Mouse (Mus musculus): Measurements from ENCODE around the gene Agap2. TPM values are rescaled to one million over a fixed set of nuclear protein-coding genes. Genes with fewer than 3 reads are reported as not detected.
A peak's percentile ranks its signal among the peaks of the same experiment; 100 is the strongest.

Gene Agap2
- polyA plus RNA-seq, 1 experiment, result 15.6 TPM

GRCm38 (mm10) chr10:127049395-127050118 lies 25.5 kb upstream of the Agap2 start:
- Histone ChIP-seq H3K4me1 (ENCODE audit: control insufficient read depth, insufficient read depth, insufficient read length, low read length) (peaks cover 10% of the 10 kb centered on the region), H3K36me3 (ENCODE audit: control insufficient read depth, insufficient read depth, low read length) (no peaks in the 10 kb centered on the region), H3K27ac (ENCODE audit: insufficient read depth, low read depth, low read length) (no peak overlapping the region), H3K27me3 (ENCODE audit: control insufficient read depth, insufficient read depth, low read length) (peaks cover 31% of the 10 kb centered on the region), H3K4me3 (ENCODE audit: low read depth, low read length) (peak overlapping the region; percentile 36)
- 3% methylated on average over 29 of the region's 29 CpGs for WGBS
- TF ChIP-seq CTCF (IDR thresholded peaks at IDR 0.05; ENCODE audit: extremely low read depth, insufficient read length, insufficient replicate concordance, low read depth, low read length), result peak; percentile 49; the same call in 1 of the 2 replicates
- no peak for TF ChIP-seq POLR2A (IDR thresholded peaks at IDR 0.05; ENCODE audit: low read depth, low read length)

GRCm38 (mm10) chr10:127050119-127050474 lies 25.0 kb upstream of the Agap2 start:
- TF ChIP-seq CTCF (IDR thresholded peaks at IDR 0.05; ENCODE audit: extremely low read depth, insufficient read length, insufficient replicate concordance, low read depth, low read length) (no peak), POLR2A (IDR thresholded peaks at IDR 0.05; ENCODE audit: low read depth, low read length) (no peak)
- WGBS, result 11% methylated on average over 10 of the region's 10 CpGs

DNA sequence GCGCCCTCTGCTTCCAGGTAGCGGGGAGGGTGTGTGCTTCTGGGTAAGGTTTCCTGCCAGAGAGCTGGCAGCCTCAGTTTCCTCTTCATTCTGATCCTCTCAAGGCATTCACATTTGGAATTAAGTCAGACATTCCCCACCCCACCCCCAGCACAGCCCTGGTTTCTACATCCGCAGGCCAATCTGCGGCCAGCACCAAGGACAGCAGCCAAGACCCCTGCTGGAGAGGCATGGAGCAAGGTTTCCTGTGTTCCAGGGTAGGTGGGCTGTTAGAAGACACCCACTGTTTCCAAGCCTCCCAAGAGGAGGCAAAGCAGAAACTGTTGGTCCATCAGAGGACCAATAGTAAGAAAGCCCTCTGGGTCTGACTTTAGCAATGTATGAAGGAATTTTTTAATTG lies 20.4 kb upstream of the Agap2 start:
- no peak overlapping the region for H3K4me3 ChIP-seq (ENCODE audit: low read depth, low read length)
- H3K36me3 ChIP-seq (ENCODE audit: control insufficient read depth, insufficient read depth, low read length), result peaks cover 6% of the 10 kb centered on the region; the same call in 1 of the 2 replicates
- H3K27me3 ChIP-seq (ENCODE audit: control insufficient read depth, insufficient read depth, low read length), result peaks cover 19% of the 10 kb centered on the region
- H3K4me1 ChIP-seq (ENCODE audit: control insufficient read depth, insufficient read depth, insufficient read length, low read length), result peaks cover 6% of the 10 kb centered on the region
- TF ChIP-seq POLR2A (IDR thresholded peaks at IDR 0.05; ENCODE audit: low read depth, low read length) (no peak), CTCF (IDR thresholded peaks at IDR 0.05; ENCODE audit: extremely low read depth, insufficient read length, insufficient replicate concordance, low read depth, low read length) (no peak)
- 84% methylated on average over 4 of the region's 4 CpGs for WGBS
- no peak overlapping the region for H3K27ac ChIP-seq (ENCODE audit: insufficient read depth, low read depth, low read length)

More at GRCm38 (mm10) chr10:127050119-127050474, 25.0 kb upstream of the Agap2 start:
- H3K27me3 ChIP-seq (ENCODE audit: control insufficient read depth, insufficient read depth, low read length), result peaks cover 31% of the 10 kb centered on the region
- no peaks in the 10 kb centered on the region for H3K36me3 ChIP-seq (ENCODE audit: control insufficient read depth, insufficient read depth, low read length)
- no peak overlapping the region for H3K27ac ChIP-seq (ENCODE audit: insufficient read depth, low read depth, low read length)
- no peak overlapping the region for H3K4me3 ChIP-seq (ENCODE audit: low read depth, low read length)
- peaks cover 10% of the 10 kb centered on the region for H3K4me1 ChIP-seq (ENCODE audit: control insufficient read depth, insufficient read depth, insufficient read length, low read length)

DNA sequence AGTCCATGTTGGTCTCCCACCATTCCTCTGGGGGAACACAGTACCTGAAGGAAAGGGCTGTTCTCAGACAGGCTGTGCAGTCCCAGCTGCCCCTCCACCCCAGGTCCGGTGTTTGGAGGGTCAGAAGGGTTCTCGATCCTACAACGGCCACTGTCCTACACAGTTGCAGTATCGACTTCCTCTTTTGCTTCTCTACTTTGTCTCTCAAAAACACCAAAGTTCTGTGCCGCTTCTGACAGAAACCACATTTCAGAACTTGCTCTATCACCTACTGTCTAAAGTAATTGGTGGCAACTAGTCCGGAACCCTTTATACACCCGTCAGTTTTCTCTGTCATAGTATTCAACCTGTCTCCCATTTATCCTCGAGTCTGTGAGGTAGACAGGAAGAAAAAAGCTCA lies 19.7 kb upstream of the Agap2 start:
- H3K27me3 ChIP-seq (ENCODE audit: control insufficient read depth, insufficient read depth, low read length), result peaks cover 16% of the 10 kb centered on the region
- H3K4me1 ChIP-seq (ENCODE audit: control insufficient read depth, insufficient read depth, insufficient read length, low read length), result peaks cover 4% of the 10 kb centered on the region; the same call in 1 of the 2 replicates
- no peak overlapping the region for H3K27ac ChIP-seq (ENCODE audit: insufficient read depth, low read depth, low read length)
- WGBS, result 78% methylated on average over 8 of the region's 8 CpGs
- no peak overlapping the region for H3K4me3 ChIP-seq (ENCODE audit: low read depth, low read length)
- peaks cover 6% of the 10 kb centered on the region; the same call in 1 of the 2 replicates for H3K36me3 ChIP-seq (ENCODE audit: control insufficient read depth, insufficient read depth, low read length)
- TF ChIP-seq CTCF (IDR thresholded peaks at IDR 0.05; ENCODE audit: extremely low read depth, insufficient read length, insufficient replicate concordance, low read depth, low read length), result no peak
- no peak for TF ChIP-seq POLR2A (IDR thresholded peaks at IDR 0.05; ENCODE audit: low read depth, low read length)

GRCm38 (mm10) chr10:127056490-127056889 lies 18.6 kb upstream of the Agap2 start:
- no peak for TF ChIP-seq POLR2A (IDR thresholded peaks at IDR 0.05; ENCODE audit: low read depth, low read length)
- TF ChIP-seq CTCF (IDR thresholded peaks at IDR 0.05; ENCODE audit: extremely low read depth, insufficient read length, insufficient replicate concordance, low read depth, low read length), result no peak
- 92% methylated on average over 20 of the region's 20 CpGs for WGBS
- peaks cover 4% of the 10 kb centered on the region; the same call in 1 of the 2 replicates for H3K4me1 ChIP-seq (ENCODE audit: control insufficient read depth, insufficient read depth, insufficient read length, low read length)

GRCm38 (mm10) chr10:127058161-127058560 lies 16.9 kb upstream of the Agap2 start:
- 2% methylated on average over 9 of the region's 9 CpGs for WGBS
- TF ChIP-seq CTCF (IDR thresholded peaks at IDR 0.05; ENCODE audit: extremely low read depth, insufficient read length, insufficient replicate concordance, low read depth, low read length) (peak; percentile 95), POLR2A (IDR thresholded peaks at IDR 0.05; ENCODE audit: low read depth, low read length) (peak; percentile 29; the same call in 1 of the 2 replicates)
- Histone ChIP-seq H3K4me3 (ENCODE audit: low read depth, low read length) (no peak overlapping the region), H3K4me1 (ENCODE audit: control insufficient read depth, insufficient read depth, insufficient read length, low read length) (peaks cover 7% of the 10 kb centered on the region), H3K27me3 (ENCODE audit: control insufficient read depth, insufficient read depth, low read length) (peaks cover 9% of the 10 kb centered on the region), H3K36me3 (ENCODE audit: control insufficient read depth, insufficient read depth, low read length) (peaks cover 6% of the 10 kb centered on the region; the same call in 1 of the 2 replicates), H3K27ac (ENCODE audit: insufficient read depth, low read depth, low read length) (no peak overlapping the region)

More at GRCm38 (mm10) chr10:127056490-127056889, 18.6 kb upstream of the Agap2 start:
- peaks cover 9% of the 10 kb centered on the region for H3K27me3 ChIP-seq (ENCODE audit: control insufficient read depth, insufficient read depth, low read length)
- no peak overlapping the region for H3K27ac ChIP-seq (ENCODE audit: insufficient read depth, low read depth, low read length)
- no peak overlapping the region for H3K4me3 ChIP-seq (ENCODE audit: low read depth, low read length)
- peaks cover 6% of the 10 kb centered on the region; the same call in 1 of the 2 replicates for H3K36me3 ChIP-seq (ENCODE audit: control insufficient read depth, insufficient read depth, low read length)

GRCm38 (mm10) chr10:127058708-127059107 lies 16.4 kb upstream of the Agap2 start:
- TF ChIP-seq POLR2A (IDR thresholded peaks at IDR 0.05; ENCODE audit: low read depth, low read length) (no peak), CTCF (IDR thresholded peaks at IDR 0.05; ENCODE audit: extremely low read depth, insufficient read length, insufficient replicate concordance, low read depth, low read length) (no peak)
- H3K27ac ChIP-seq (ENCODE audit: insufficient read depth, low read depth, low read length), result no peak overlapping the region
- peaks cover 6% of the 10 kb centered on the region; the same call in 1 of the 2 replicates for H3K36me3 ChIP-seq (ENCODE audit: control insufficient read depth, insufficient read depth, low read length)
- 1% methylated on average over 8 of the region's 8 CpGs for WGBS
- peaks cover 7% of the 10 kb centered on the region for H3K4me1 ChIP-seq (ENCODE audit: control insufficient read depth, insufficient read depth, insufficient read length, low read length)
- peak overlapping the region; percentile 75; the same call in 1 of the 2 replicates for H3K4me3 ChIP-seq (ENCODE audit: low read depth, low read length)
- peaks cover 9% of the 10 kb centered on the region for H3K27me3 ChIP-seq (ENCODE audit: control insufficient read depth, insufficient read depth, low read length)
